Mouse (Mus musculus) telencephalon, adult 2 months (tissue): ENCODE results near the gene Spib.

Experiments used
- DNase-seq: peaks from one replicate; pipeline ENCODE4 v3.0.0-alpha.2; 2011; ENCODE audit warnings: low read depth, low spot score

The Spib gene

DNA sequence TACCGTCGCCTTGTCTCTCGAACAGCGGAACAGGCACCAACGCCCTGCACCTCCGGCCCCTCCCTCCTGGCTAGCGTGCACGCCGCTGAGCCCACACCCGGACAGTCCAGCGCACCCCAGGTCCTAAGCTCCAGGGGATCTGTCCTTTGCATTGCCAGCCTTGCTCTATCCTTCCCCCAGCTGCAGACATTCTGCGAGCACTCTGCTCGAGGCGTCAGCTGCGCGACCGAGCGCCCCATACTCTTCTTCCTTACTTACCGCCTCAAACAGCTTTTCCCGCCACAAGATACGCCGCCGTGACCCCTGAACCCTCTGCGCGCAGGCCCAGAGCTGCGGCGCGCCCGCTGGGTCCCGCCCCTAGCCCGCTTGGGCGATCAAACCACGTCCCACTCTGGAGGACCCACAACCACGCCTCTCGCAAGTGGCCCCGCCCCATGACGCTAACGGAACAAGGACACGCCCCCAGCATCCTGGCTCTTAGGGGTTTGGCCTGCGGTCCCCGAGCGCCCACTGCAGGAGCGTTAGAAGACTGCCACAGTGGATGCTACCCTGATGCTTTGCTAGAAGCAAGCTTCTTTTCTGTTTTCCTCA is 16.7 kb upstream of the Spib start, which contains the start of gene Pold1:
Gene Pold1, minus strand, starts transcription at position 353 of the 591 bp plus-strand sequence.
- peak; percentile 98 for DNase-seq

DNA sequence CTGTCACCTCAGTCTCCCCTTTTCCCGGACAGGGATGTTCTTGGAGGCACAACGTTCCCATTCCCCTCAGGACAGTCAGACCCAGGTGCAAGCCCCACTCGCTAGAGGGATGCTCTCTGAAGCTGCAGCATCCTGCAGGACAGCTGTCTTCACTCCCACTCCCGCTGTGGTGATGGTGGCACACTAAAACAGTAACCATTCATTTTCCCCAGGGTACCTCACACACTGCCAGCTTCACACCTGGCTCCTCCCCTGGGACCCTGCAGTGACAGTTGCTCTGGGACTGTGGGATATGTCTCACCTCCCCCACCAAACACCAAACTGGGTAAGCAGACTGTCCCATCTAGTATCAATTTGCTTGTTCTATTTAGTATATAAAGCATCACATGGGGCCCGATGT is 15.9 kb upstream of the Spib start:
- no peak for DNase-seq

DNA sequence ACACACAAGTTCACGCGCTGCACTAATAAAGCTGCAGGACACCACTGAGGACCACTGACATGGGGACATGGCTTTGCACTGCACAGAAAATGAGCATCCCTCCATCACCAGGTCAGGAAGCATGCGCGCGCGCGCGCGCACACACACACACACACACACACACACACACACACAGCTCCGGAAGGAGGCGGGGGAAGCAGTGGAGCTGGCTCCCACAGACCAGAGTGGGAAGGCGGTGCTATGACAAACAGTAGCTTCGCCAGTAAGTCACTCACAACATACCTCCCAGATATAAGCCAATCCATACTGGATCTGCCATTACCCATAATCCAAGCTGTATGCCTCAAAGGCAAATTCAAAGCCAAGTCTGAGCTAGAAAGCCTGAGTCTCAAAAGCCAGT is 15.2 kb upstream of the Spib start:
- no peak for DNase-seq

DNA sequence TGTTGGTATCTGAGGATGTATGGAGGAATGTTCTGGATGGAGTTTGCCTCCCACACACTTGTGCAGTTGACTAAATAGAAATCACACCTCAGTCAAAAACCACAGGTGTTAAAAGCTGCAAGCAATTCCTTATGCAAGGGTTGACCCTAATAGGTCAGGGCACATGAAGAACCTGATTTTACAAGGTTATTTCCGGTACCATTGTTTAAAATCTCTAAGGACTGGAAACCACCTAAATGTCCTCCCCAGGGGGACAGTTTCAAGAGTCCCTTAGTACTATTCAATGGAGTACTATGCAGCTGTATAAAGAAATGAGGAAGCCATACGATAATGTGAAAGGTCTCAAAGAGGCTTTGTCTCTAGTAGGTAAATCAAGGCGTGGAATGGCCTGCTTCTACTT is 14.4 kb upstream of the Spib start:
- no peak for DNase-seq

DNA sequence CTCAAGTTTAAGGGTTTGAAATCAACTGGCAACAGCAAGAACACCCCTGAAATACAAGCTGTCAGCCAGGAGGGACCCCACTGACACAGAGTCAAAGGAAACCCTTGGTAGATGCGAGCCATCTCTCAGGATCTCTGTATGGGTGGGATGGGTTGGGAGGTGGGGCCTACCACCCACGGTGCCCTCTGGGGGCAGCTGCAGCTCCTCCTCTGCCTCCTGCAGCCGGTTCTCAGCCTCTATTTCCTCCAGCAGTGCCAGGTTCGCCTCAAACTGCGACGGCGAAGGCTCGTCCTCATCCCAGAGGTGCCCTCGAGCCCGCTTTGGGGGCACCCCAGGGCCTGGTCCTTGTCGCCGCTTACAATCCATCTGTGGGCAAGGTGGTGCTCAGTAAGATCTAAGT is 11.2 kb upstream of the Spib start:
- no peak for DNase-seq

DNA sequence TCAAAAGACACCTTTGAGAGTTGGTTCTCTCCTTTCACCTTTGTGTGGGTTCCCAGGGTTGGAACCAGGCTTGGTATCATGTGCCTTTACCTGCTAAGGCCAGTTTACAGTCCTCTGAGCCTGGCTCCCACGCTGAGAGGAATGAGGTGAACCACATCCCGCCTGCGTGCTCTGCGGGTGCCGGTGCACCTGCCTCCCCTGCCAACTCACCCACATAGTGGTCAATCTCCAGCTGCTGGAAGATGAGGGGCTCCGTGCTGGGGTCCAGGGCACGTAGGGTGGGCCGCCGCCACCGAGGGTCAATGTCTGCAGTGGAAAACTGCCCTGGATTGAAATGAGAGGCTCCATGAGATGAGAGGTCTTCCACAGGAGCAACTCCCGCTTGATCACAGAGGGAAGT is 10.7 kb upstream of the Spib start:
- DNase-seq: no peak

DNA sequence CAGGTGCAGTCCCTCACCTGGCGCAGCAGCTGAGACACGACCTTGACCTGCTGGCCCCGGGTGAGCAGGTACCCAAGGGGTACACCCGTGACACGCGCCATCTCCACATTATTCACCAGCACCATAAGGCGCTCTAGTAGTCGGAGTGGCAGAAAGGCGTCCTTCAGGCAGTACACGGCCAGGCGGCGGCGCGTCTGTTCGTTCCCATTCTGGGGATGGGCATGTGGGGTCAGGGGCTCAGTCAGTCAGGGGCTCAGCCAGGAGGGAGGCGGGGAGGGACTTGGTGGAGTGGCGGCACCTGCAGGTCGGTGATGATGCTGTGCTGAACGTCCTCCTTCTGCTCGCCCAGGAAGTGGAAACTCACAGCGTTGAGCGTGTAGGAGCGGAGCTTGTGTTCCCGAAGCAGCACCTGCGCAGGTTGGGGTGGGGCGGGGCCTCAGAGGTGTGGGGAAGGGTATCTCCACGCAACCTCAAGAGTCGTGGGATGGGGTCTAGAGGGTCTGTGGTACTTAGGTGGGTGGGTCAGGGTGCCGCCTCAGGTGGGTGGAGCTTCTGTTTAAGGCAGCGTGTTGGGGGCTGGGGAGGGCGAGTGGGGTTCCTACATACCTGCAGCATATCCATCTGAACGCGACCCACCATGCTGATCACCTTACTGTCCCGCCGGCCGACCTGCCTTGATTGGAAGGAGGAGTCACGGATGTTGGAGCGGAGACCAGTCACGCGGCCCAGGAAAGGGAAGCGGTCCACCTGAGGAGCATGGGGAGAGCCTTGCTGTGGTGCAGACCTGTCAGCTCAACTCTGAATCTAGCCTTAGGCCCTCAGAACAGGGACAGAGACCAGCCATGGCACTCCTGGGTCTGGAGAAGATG is 7.1 kb upstream of the Spib start:
- DNase-seq: no peak

DNA sequence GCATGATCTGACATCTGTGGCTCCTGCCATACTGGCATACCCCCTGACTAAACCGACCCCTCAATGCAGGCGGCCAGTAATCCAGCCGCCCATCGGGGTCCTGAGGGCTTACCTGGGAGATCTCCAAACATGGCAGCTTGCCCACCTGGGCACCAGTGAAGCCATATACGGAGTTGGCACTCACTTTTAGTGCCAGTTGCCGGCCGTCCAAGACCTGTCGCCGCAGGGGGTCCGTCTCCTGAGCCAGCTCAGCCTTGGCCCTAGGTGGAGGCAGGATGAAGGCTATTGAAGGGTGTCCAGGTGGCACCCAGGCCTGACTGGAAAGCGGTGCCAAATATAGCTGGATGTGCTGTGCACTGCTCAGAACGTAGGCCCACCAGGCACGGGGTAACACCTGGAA is 5.6 kb upstream of the Spib start:
- no peak for DNase-seq

DNA sequence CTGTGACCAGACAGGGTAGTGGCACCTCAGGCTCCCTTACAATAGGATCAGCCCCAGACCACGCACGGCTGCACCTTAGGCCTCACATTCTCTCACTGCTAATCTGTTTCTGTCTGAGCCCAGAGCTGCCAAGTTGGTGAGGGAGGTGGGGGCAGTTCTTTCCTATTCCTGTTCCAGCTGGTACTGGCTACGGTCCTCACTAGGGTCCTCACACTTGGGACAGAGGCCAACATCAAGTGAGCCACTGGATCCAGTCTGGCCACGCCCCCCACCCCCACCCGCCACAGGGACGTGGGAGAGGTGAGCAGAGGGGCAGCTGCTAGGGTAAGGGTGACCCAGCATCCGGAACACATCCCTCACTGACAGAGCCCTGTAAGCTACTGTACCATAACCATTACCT is 5.1 kb upstream of the Spib start:
- DNase-seq: no peak

DNA sequence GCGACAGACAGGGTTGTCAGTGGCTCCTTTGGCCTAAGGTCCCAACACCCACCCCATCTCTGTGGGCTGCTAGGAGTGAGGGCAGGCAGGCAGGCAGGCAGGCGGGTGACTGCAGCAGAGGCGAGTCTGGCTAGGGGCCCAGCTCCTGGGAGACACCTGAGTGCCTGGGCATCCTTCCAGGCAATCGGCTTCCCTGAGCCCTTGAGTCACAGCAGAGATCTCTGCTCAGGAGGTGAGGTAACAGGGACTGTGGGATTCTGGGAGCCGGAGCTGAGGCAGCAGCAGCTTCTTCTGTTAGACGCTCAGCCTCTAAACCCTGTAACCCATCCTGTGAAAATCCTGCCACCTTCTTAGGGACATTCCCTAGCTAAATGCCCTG is 4.7 kb upstream of the Spib start:
- peak; percentile 56 for DNase-seq

DNA sequence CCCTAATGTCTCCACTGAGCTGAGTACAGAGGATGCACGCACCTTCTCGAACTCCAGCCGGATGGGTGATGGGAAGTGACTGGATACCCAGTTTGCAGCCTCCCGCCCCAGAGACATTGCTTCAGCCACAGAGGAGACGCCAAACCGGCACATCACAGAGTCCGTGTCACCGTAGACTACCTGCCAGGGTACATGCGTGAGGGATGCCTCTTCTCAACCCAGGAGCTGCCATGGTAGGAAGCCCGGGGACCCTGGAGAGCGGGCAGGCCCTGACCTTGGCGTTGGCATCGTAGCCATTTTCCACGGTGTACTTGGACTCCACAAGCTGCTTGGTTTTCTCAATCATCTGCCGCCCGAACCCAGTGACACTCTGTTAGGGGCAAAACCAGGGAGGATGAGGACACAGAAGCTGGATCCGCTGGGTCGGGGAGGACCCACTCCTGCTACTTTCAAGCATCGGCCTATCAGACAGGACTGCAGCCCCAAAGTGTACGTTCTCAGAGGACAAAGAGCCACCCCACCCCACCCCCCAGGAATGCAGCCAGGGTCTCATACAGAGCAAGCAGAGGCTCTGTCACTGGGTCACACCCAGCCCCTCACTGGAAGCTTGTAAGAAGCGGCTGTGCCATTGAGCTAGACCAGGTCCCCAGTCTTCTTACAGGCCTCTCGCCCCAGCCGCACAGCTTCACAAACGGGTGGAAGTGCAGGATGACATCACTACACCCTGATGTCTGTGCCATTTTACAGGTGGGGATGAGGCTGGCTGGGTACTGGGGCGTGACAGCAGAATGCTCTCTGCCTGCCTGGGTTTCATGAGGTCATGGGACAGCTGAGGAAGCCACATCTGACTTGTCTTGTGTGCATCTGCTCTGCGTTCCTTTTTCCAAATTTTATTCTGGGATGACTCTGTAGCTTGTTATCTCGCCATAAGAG is 4.1 kb upstream of the Spib start:
- DNase-seq: no peak

DNA sequence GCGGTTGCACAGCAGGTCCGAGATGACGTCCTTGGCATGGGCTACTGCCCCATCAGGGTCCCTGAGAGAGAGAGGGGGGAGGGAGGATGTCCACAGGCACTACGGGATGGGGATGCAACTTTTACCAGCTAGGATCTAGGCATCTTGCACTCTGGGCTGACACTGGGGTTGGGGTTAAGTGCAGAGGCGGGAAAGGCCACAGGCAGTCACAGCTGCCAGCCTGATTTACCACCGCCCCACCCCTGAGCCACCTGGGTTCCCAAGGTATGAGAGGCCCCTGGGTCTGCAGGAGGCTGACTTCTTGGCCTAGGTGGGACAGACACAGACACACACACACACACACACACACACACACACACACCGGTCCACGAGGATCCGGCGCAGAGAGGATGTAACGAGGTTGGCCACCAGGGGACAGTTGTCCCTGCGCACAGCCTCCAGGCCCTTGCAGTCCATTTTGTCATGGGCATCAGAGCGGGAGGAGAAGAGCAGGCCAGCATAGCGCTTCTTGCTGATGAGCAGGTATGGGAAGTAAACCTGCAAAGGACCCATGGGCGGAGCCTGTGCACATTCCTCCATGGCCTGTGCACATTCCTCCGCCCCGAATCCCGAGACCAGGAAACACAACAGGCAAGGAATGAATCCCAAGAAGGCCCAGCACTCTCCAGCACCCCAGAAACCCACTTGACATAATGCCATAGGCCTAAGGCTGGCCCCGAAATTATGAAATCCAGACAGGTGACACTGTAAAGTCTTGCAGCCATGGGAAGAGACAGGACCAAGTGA is 3.0 kb upstream of the Spib start:
- DNase-seq: no peak

DNA sequence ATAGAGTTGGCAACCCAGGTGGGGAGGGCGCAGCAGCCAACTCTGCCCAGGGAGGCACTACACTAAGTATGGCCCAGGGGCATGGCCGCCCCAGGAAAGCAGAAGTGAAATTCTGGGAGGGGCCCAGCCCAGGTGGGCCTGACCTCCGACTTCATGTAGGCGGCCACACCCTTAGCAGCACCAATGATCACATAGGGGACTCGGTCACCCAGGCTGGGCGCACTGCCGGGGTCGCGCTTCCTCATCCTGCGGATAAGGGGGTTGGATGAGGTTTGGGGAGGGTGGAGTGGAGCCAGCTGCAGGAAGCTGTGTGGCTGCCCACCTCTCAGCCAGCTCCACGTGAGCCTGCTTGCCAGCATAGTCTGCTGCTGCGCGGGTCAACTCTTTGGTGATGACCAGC is 2.4 kb upstream of the Spib start:
- no peak for DNase-seq

DNA sequence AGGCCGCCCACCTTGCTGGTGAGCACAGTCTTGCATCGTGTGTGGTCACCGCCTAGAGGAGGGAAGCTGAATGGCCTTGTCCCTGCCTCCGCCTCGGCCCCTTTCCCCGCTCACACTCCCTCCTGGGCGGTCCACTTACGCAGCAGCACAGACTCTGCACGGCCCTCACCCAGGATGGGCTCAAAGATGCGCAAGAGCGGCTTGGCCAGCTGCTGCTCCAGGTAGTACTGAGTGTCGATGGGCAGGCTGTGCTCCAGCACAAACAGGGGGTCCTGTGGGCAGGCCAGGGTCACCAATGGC is 1.8 kb upstream of the Spib start:
- no peak for DNase-seq

DNA sequence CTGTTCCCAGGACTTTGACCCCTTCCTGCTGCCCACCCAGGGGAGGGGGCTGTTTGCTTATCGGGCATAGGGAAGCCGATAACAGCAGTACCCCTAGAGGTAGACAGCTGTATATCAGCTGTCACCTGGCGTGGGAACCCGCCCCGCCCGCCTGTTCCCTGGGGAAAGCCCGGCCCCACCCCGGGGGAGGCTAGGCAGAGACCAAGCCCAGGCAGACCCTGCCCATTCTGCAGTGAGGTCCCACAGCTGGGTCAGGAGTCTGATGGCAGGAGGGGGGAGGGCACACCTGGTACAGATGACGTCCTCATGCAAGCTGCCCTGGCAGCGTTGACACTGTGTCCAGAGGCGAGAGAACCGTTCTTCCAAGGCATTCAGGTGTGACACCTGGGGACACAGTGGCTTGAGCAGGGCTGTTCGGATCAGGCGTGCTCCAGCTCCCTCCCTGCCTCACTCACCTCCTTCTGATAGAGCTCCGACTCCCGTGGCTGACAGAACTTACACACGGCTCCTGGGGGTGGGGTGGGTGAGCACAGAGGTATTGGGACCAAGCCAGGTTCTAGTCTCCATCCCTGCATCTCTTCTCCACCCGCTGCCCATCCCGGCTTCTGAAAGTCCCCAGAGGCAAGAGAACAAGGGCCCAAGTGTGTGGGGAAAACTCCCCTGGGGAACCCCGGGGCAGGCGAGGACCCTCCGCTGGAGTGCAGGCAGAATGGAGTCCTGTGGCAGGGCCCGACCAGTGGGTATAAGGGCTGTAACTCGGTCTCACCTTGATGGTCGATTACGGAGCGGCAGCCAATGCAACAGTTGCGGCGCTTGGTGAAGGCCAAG is 1.3 kb upstream of the Spib start:
- DNase-seq: no peak

DNA sequence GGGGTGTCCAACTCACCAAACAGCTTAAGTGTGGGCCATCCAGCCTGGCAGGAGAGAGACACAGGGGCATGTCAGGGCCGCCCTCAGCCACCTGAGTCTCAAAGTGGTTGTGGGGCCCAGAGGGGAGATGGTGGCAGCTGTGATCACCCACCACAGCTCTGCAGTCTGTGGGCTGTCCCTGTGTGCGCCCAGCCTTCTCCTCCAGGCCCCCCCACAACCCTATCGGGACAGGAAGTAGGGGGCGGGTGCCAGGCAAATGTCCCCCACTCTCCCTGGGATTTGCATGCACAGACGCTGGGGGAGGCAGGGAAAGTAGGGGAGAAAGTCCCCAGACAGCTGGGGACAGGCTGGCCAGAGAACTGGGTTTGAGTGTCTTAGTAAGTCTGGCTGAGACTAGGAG is 664 bp downstream of the Spib start:
- DNase-seq: no peak

DNA sequence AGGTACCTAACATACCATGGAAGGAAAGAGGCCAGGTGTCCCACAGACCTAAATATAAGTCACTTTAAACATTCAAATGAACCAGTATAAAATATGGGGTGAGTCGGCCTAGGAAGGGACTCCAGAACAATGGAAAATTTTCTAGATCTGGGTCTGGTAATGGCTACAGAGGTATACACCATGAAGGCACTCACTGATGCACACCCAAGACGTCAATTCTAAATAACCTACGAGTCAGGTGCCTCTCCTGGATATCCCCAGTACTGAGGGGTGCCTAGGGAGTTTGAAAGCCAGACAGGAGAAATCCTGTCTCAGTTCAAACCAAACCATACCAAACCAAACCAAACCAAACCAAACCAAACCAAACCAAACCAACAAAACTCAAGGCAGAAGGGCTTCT is 1.4 kb downstream of the Spib start:
- DNase-seq: no peak

DNA sequence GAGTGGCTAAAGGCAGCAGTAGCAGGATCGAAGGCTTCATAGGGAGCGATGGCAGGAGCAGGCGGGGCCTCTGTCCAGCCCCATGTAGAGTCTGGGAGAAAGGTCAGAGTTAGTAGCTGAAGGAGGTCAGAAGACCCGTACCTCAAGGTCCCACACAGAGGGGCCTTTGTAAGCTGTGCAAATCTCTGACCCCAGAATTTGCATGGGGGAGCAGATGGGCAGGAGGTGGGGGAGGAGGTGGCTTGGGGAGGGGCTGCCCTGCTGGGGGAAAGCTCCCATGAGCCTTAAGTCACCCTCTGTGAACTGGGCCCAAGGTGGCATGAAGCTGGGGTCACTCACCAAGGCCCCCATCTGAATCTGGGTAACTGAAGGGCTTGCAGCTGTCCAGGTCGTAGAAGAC is 2.4 kb downstream of the Spib start:
- no peak for DNase-seq

DNA sequence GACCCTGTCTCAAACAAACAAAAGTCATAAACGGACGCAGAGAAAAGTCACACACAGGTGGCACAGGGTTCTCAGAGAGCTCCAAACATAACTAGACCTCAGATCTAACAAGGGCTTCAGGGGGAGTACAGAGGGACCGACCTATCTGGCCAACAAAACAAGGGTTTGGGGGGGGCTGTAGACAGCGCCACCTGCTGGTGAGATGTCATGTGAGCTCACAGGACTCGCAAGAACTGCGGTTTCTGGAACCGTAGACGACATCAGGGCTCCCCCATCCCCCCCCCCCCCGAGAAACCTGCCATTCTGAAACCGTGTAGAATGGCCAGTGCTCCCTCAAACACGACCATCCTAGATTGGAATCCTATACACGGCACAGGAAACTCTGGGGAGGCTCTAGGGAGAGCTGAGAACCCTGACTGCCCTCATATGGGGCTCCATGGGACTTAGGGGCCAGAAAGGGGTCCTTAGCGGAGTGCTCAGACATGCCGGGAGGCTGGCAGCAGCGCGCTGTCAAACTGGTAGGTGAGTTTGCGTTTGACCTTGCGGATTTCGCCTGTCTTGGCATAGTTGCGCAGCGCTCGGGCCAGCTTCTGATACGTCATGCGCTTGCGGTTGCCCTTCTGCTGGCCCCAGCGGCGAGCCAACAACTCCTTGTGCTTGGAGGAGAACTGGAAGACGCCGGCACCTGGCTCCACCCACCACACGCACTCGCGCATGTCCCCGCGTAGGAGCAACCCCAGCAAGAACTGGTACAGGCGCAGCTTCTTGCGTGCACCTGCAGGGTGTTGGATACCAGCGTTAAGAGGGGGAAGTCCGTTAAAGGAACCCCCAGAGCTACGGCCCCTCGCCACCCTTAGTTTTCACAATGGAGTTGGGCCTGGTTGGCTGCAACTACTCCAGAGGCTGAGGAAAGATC is 4.1 kb downstream of the Spib start:
- DNase-seq: peak; percentile 70
